Mouse (Mus musculus) spleen, postnatal 36 days (tissue): ENCODE data around the gene Ssr1.

Experiments used
- DNase-seq, 2 experiments: peaks; one replicate each; pipeline ENCODE4 v3.0.0; 2022; ENCODE audit warnings: low spot score in 2 of 2, mixed read lengths in 1 of 2

The Ssr1 gene

DNA sequence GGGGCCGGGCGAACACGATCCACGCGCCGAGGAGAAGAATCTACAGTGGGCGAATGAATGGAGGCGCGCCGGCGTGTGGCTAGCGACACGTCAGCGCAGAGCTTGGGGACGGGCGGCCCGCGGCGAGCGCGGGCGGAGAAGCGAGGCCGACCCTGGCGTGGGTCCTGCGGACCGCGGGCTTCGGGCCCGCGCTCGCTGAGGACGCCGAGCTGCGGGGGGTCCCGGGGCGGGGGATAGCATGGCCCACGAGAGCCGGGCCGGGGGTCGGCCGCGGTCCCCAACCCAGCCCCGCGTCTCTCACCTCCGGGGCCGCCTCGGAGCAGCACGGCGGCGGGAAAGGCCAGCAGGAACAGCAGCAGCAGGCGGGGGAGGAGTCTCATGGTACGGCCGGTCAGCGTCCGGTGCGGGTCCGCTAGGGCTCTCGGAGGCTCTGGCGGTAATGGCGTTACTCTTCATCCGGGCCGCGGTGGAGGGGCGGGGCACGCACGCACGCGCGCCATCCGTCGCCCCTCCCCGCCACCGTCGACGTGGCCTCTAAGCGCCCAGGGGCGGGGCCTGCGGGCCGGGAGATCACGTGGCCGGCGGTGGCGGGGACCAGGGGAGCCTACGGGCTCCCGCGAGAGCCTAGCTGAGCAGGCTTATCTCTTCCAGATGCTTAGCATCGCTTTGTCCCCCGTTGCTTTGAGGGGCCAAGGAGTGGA is at the start of gene Ssr1:
Ssr1 (minus strand) TSS at position 514 of the 701 bp plus-strand sequence.
- peak; percentile 94 to 95 for DNase-seq

GRCm38 (mm10) chr13:38037811-38038210 is 43.8 kb upstream of the Ssr1 start:
- DNase-seq: no peak

DNA sequence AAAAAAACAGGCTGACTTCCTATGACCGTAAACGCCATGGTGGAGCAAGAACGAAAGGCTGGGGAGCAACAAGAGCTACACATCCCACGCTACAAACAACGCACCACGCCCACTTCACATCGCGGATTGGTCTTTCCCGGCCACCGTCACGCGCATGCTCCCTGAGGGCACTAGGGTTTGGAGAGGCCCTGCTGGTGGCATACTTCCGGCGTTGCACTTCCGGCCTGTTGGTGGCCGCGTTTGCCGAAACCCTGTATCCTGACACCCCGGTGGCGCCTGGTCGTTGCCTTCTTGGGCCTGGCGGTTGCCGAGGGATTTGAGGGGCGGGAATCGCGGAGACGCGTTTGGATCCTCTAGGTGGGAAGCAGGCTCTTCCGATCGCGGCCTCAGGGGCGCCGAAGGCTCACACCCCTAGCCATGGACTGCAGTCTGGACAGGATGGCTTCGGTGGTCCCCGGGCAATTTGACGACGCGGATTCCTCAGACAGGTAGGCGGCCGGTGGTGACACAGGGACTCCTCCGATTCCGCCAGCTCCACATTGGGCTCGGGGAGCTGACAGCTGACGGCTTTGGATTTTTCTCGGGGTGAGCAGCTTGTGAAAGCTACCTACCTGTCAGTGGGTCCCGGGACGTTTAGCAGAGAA is 43.1 kb upstream of the Ssr1 start, which contains the start of gene Cage1:
Cage1 (minus strand) TSS at position 26 of the 644 bp plus-strand sequence.
- DNase-seq: peak; percentile 94 to 97

- peak in 1 of 2 experiments; percentile 8 for DNase-seq
Measured at GRCm38 (mm10) chr13:38036343-38037043, 42.5 kb upstream of the Ssr1 start, which contains the start of gene Riok1. TSS of gene Riok1 (plus strand) at chr13:38036995.

GRCm38 (mm10) chr13:38028407-38028806 is 34.4 kb upstream of the Ssr1 start:
- no peak for DNase-seq

GRCm38 (mm10) chr13:38027618-38028248 is 33.7 kb upstream of the Ssr1 start:
- DNase-seq: no peak

DNA sequence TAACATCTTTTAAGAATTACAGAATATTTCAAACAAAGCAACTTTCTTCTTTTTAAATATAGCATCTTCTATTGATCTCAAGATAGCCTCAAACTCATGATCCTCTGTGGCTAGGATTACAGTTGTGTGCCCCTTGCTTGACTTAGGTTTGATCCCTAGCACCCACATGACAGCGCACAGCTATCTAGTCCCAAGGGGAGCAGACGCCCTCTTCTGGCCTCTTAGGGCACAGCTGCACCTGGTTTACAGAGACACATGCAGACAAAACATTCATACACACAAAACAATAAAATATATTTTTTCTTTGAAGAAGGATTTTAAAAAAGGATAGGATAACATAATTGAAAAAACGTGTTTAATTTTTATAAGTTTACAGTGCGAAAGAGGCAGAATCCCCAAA is 31.9 kb upstream of the Ssr1 start:
- DNase-seq: no peak

GRCm38 (mm10) chr13:38018791-38019190 is 24.8 kb upstream of the Ssr1 start:
- no peak for DNase-seq

DNA sequence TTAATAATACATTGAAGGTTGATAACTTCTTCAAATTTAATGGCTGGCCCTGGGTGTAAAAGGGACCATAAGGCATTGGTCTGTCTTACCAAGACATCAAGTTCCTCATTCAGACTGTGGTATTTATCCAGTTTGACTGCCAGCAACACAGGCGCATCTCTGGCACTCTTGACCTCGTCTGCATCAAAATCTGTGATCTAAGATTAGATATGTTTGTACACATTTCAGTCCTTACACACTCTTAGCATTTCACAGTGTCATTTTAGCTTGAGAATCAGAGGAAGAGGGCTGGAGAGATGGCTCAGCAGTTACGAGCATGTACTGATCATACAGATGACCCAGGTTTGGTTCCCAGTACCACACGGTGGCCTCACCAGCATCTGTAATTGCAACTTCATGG is 21.6 kb upstream of the Ssr1 start:
- DNase-seq: no peak

DNA sequence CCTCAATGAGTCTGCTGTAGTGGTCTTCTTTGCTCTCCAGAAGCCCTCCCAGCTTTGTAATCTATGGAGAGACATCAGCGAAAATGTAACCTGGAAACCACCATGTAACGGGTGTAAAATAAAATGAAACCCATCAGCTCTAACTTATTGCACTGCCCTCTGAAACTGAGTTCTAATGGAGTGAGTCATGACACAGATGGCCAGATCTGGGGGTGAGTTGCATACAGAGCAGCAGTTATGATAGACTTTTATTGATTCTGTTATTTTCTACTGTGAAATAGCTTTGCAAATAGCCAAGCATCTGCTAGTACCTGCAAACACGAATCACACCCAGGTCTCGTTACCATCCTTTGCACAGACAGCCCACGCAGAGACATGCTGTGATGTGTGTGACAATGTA is 18.4 kb upstream of the Ssr1 start:
- DNase-seq: no peak

DNA sequence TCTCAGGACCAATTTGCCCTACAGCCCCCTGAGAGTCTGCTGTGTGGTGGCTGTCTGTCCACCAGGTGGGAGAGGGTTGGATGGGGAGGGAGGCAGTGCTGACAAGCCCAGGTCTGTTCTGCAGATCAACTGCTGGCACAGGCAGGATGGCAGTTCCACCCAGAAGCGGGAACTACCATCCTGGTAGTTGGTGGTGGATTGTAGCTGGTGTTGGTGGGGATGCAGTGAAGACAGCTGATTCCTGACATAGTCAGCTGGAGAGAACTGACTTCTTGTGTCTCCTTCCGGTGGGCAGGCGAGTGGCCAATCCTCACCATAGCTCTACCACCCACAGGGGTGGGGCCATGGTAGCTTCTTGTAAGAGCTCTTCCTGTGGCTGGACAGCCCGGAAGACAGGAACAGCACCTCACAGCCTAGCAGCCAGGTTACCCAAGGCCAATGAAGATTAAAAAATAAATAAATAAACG is 16.5 kb upstream of the Ssr1 start:
- DNase-seq: peak; percentile 51 to 65

- DNase-seq: peak; percentile 58 to 69
Measured at GRCm38 (mm10) chr13:38009721-38010408, 15.8 kb upstream of the Ssr1 start.

GRCm38 (mm10) chr13:38007972-38008371 is 14.0 kb upstream of the Ssr1 start:
- DNase-seq: no peak

- no peak for DNase-seq
Measured at GRCm38 (mm10) chr13:38002461-38002860, 8.4 kb upstream of the Ssr1 start.

GRCm38 (mm10) chr13:37999713-38000112 is 5.7 kb upstream of the Ssr1 start:
- no peak for DNase-seq

- no peak for DNase-seq
Measured at GRCm38 (mm10) chr13:37994405-37994749, 360 bp upstream of the Ssr1 start.

GRCm38 (mm10) chr13:37993376-37993703 is 677 bp downstream of the Ssr1 start:
- DNase-seq: no peak

- no peak for DNase-seq
Measured at GRCm38 (mm10) chr13:37992638-37993371, 1.2 kb downstream of the Ssr1 start.

DNA sequence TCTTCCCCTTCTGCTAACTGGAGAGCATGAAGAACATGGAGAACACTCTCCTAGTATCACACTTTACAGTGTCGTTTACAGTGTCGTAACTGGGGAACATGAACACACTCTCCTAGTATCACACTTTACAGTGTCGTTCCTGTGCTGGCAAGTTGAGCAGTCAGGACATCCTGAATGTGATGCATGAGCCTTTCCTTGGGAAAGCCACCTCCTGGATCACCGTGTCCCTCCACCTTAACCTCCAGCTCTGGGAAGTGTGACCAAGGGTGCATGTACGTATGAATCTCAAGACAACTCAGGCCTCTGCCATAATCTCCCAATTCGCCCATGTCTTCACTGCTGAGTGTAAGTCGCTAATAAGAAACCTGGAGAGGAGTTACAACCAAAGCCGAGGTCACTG is 4.3 kb downstream of the Ssr1 start:
- DNase-seq: no peak

- no peak for DNase-seq
Measured at GRCm38 (mm10) chr13:37986166-37986565, 7.9 kb downstream of the Ssr1 start.

- no peak for DNase-seq
Measured at GRCm38 (mm10) chr13:37981063-37981462, 13.0 kb downstream of the Ssr1 start.
